Mouse (Mus musculus) lung, postnatal 14 days (tissue): Measurements from ENCODE around the gene Uqcrfs1.

Experiments
- DNase-seq: peaks from one replicate; pipeline ENCODE4 v3.0.0; 2021

The Uqcrfs1 gene

GRCm38 (mm10) chr13:30544856-30545604, at the start of gene Uqcrfs1:
Gene Uqcrfs1, minus strand, starts transcription at chr13:30545362.
- peak; percentile 99 for DNase-seq

- DNase-seq = no peak
Observed at GRCm38 (mm10) chr13:30585786-30586185, 40.6 kb upstream of the Uqcrfs1 start.

DNA sequence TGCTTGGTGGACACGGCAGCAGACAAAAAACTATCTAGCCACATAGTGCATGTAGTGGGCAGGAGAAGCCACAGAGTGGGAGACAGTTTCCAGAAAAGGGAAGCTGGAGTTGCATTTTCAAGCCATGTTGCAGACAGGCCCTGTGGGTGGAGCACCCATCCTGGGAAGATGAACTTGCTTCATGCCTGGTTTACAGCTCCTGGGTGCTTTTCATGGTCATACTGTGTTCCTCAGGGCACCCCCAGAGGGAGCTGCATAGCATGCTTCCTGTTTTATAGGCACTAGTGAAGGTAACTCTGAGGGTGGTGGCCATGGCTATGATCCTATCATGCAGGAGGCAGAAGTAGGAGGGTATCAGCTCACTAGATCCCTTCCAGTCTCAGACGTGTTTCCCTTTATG, 37.4 kb upstream of the Uqcrfs1 start:
- DNase-seq = peak; percentile 7

GRCm38 (mm10) chr13:30578806-30579205, 33.6 kb upstream of the Uqcrfs1 start:
- no peak for DNase-seq

- DNase-seq = no peak
Observed at GRCm38 (mm10) chr13:30576819-30577218, 31.7 kb upstream of the Uqcrfs1 start.

- no peak for DNase-seq
Observed at GRCm38 (mm10) chr13:30572971-30573370, 27.8 kb upstream of the Uqcrfs1 start.

DNA sequence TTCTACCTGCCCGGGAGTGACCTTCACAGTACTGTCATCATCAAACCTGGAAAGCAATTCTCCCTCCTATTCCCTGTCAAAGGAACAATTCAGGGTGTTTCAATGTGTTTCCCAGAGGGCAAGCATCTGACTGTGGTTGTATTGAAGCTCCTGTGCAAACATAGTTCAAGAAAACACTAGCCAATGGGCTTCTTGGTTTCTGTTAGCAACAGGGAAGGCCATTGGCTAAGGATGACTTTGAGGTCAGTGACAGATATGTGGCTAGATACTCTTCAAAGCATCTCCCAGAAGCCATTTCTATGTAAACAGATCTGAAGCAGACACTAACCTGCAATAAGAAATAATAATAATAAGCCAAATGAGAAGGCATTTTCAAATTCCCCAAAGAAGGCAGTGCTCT, 25.0 kb upstream of the Uqcrfs1 start:
- no peak for DNase-seq

DNA sequence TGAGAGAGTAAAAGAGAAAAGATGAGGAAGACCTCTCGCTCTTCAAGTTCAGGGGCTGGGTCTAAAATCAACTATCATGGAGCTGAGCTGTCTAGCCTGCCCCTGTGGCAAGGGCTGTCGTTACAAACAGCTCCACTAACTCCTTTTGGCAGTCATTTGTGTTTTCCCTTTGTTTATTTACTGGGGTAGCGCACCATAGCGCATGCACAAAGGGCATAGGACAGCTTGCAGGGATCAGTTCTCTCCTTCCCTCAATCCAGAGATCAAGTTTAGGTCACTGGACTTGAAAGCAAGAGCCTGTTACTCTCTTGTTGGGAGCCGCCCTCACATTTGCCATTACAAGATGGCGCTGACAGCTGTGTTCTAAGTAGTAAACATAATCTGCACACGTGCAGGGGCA, 22.4 kb upstream of the Uqcrfs1 start:
- peak; percentile 42 for DNase-seq

DNA sequence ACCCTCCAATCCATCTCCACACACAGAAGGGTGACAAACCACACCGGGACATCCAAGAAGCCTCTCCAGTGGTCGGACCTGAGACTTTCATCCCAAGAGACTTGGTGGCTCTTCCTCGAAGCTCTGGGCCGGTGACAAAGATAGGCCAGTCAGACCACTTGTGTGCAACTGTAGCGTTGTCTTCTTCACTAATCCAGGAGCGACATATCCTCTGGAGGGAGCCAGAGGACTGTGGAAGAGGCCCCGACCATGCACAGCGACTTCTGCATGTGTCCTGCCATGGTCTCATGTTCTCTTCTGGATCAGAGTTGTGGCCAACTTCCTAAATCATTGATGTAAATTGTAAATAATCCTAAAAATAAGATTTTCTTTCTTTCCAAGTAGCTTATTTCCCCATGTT, 21.6 kb upstream of the Uqcrfs1 start:
- peak; percentile 68 for DNase-seq

GRCm38 (mm10) chr13:30560603-30561002, 15.4 kb upstream of the Uqcrfs1 start:
- DNase-seq = no peak

DNA sequence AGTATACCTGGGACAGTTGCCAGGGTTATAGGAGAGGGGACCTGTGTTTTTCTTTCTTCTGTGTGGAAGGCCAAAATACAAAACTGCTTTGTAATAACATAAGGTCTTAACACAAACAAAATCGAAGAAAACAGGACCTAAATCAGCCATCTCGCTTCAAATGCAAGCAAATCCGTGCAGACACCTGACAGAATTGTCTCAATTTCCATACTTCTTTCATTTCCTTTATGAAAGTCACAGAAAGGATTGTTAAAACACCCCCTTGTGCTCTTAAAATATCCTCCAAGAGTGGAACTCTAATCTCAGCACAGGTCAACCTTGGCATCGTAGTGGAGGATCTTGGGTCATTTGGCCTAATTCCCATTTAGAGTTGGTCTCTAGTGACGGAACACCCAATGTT, 14.9 kb upstream of the Uqcrfs1 start:
- no peak for DNase-seq

DNA sequence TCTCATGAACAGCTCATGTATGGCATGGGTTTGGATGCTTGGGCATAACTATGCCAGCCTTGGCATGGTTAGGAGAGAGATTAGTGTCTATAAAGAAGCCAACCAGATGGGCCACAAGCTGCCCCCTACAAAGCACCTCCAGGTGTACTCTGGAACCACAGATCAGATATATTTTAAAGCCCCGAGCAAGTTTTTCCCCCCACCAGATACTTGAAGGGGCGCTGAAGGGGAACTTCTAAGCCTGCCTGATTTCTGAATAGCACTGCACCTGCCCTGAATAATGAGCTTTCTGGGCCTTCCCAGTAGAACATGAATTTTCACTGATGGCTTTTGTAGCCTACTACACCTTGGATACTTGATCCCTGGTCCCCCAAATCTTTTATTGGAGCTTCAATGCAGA, 12.6 kb upstream of the Uqcrfs1 start:
- DNase-seq = no peak

GRCm38 (mm10) chr13:30553051-30553587, 8.0 kb upstream of the Uqcrfs1 start:
- DNase-seq = no peak

DNA sequence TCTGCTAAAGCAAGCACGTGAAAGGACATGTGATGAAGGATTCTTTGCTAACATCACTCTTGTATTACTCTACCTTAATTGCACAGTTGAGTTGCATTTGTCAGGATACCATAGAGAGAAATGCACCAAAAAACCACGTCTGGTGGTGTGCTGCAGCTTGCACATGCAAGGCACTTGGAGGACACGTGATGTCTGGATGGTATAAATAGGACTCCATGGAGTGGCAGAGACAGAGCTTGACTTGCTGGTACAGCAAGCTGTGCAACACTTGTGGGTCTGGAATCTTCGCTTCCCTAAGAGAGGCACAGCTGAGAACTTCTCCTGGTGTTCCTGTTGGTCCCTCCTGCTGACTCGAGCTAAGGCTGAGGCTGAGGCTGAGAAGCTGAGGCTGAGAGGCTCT, 4.2 kb upstream of the Uqcrfs1 start:
- DNase-seq = no peak

- peak; percentile 92 for DNase-seq
Observed at GRCm38 (mm10) chr13:30548835-30549234, 3.7 kb upstream of the Uqcrfs1 start.

DNA sequence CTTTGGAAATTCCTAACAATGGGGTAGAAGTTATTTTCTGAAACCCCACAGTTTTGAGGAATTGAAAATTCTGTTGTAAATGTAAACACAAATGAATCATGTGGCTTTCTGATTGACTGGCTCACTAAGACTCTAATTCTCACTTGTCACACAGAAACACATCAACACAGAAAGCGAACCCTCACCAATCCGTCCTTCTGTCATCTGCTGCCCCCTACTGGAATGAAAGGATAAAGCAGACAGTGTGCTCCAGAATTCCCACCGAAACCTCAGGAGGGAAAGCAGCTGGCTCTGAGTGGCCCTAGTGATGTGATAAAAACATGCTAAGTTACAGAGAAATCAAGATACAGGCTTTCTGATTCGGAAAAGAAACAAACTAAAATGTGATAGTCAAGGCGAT, 14.4 kb downstream of the Uqcrfs1 start:
- DNase-seq = peak; percentile 67

GRCm38 (mm10) chr13:30524961-30525360, 20.2 kb downstream of the Uqcrfs1 start:
- peak; percentile 38 for DNase-seq

DNA sequence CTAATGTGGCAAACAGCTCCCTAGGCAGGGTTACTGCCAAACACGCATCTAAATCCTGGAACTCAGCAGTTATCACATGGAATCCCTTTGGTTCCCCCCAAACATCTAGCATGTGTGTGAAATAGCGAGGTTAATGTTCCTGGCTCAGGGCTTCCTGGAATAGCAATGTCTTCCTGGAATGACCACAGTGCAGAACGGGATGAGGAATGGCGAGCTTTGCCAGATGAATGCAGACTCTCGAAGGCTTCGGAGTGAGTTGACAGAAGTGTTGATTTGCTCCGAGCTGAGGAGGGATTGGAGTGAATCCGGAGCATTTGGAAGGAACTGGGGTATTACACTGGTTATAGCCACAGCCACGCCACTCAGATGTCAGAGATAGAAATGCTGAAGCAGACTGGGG, 21.2 kb downstream of the Uqcrfs1 start:
- DNase-seq = peak; percentile 28

DNA sequence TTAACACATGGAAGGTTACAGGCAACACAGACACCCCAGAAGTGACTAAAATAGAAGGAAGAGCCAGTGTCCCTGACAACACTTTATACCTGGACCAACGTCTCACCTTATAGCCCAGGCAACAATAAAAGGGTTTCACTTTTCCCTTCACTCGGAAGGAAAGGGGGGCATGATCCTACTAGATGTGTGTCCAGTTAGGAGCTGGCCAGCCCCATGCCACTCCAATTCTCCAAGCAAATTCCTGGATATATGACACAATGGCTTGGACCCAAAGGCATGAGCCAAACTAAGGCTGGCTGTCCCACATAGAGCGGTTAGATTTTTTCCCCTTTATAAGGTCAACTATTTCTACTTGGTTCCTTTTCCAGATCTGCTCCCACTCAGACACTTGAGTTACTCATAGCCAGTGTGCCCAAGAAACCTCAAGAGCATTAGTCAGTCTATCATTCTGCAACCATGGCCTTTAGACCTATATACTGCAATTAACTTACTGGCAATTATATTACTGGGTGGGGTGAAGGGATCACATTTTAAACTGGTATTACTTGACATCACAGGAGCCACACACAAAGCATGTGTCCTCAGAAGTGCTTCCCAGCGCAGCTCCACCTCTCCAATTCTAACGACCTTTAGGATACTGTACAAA, 21.8 kb downstream of the Uqcrfs1 start:
- no peak for DNase-seq

DNA sequence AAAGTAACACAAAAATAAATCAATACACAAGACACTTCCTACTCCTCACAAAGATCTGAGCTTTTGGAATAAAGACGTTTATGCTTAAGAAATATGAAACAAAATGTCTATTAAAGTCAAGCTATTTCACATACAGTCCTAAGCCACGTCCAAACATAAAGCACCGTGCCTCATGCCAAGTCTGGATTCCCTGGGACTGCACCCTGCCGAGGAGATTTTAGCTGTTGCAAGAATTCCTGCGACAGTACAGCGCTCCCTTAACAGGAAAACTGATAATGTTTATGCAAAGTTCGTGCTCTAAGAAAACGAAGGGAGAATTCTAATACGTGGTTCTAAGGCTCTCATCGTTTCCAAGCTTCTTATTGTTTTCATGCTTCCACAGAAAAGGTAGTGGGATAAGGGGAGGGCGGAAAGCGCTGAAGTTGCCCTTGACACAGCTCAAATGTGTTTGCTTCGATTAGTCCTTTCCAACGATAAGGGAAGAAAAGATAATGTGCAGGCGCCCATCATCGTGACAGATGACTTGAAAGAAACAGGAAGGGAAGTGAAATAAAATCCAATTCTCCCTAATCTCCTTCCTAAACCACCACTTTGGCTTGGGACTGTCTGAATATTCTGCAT, 23.8 kb downstream of the Uqcrfs1 start:
- DNase-seq = no peak

DNA sequence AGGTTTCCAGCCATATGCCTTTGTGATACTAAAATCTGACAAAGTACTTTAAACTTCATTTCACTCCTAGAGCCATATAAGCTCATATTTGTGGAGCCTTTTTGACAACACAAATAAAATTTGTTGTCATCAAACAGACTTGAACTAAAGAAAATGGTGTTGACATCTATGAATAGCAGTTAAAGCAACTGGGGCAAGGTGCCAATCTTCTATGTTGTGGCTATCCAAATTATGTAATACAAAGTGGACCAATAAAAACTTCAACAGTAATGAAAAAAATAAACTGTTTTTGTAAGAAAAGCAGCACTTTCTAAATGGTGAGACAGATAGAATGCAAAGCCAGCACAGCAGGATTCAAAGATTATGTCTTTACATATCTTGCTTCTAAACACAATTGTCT, 27.0 kb downstream of the Uqcrfs1 start:
- DNase-seq = no peak

DNA sequence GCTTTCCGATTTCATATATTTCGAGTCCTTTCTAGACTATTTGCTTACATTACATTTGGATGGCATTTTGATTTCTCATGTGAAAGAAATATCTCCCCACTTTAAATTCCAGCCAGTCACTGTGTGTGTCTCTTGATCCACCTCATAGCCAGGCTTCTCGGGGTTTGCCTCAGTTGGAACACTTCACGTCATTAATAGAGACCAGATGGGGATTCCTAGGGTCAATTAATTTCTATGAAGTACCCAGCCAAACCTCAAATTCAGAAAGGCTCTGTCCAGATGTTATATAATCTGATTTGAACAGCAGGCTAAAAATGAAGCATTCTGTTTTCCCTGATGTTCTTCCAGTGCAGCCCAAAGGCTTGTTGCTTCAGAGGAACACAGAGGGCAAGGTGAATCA, 37.5 kb downstream of the Uqcrfs1 start:
- no peak for DNase-seq

DNA sequence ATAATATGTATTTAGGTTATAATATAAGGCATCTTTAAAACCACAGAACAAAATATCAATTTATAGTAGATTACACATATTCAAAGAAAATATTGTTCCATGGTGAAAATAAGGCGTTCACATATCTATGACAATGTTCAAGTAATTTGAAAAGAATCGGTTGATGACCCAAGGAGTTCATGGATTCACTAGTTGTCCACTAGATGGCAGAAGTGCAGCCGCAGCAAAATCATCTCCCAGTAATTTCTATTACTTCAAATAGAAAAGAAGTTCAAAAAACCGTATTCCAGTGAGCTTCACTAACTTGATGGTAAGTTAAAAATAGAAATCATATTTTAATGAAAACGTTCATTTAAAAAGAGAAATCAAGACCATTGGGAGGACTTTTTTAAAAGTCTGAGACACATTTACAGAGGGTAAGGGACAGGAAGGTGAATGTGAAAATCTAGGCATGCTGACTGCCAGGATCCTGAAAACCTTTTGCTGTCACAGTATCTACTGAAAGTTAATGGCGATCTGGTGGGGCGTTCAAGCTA, 43.2 kb downstream of the Uqcrfs1 start:
- peak; percentile 15 for DNase-seq
